Mouse (Mus musculus) limb, embryonic 11.5 days (tissue): ENCODE measurements around the gene Upk3bl. TPM values are rescaled to one million over a fixed set of nuclear protein-coding genes. Genes with fewer than 3 reads are reported as not detected.
A peak's percentile ranks its signal among the peaks of the same experiment; 100 is the strongest.
"Not testable (repeated sequence)": the region's sequence is repeated elsewhere in the genome, so short reads cannot be mapped to it uniquely, and the experiment has no call there.

Source experiments
- ATAC-seq: fragments of 200-750 bp; cut with Nextera tagmentation; 2 replicates; pipeline ENCODE4 v1.8.0; 2017; ENCODE audit warnings: low read depth; ENCODE audit not compliant: insufficient number of reproducible peaks, low FRiP score, low TSS enrichment
- DNase-seq: peaks from one replicate; pipeline ENCODE4 v3.0.0-alpha.2; 2015; ENCODE audit warnings: low spot score
- H3K27ac ChIP-seq: fragments of 300-500 bp; sonication (generic); replicated peaks from 2 replicates; pipeline ENCODE4 v1.5.1; 2014; ENCODE audit warnings: low read depth, mild to moderate bottlenecking, low read length
- H3K27me3 ChIP-seq: fragments of 300-500 bp; sonication (generic); 2 replicates; pipeline ENCODE4 v1.6.1; 2014; ENCODE audit warnings: mild to moderate bottlenecking, low read length, mixed read lengths; ENCODE audit not compliant: control insufficient read depth, insufficient read depth
- H3K36me3 ChIP-seq: fragments of 300-500 bp; sonication (generic); 2 replicates; pipeline ENCODE4 v1.6.1; 2014; ENCODE audit warnings: mild to moderate bottlenecking, low read length, moderate library complexity, mixed read lengths; ENCODE audit not compliant: control insufficient read depth, insufficient read depth
- H3K4me1 ChIP-seq: fragments of 300-500 bp; sonication (generic); 2 replicates; pipeline ENCODE4 v1.6.1; 2014; ENCODE audit warnings: low read length, mixed read lengths; ENCODE audit not compliant: control insufficient read depth, insufficient read depth
- H3K4me2 ChIP-seq: fragments of 300-500 bp; sonication (generic); 2 replicates; pipeline ENCODE4 v1.6.1; 2014; ENCODE audit warnings: low read depth, mild to moderate bottlenecking, moderate library complexity; ENCODE audit not compliant: severe bottlenecking
- H3K4me3 ChIP-seq: fragments of 300-500 bp; sonication (generic); 2 replicates; pipeline ENCODE4 v1.5.1; 2014; ENCODE audit warnings: low read depth, low read length
- H3K9ac ChIP-seq: fragments of 300-500 bp; sonication (generic); 2 replicates; pipeline ENCODE4 v1.6.1; 2014; ENCODE audit warnings: mild to moderate bottlenecking, low read length
- H3K9me3 ChIP-seq: fragments of 300-500 bp; sonication (generic); 2 replicates; pipeline ENCODE4 v1.6.1; 2016; ENCODE audit warnings: low read length; ENCODE audit not compliant: control insufficient read depth
- WGBS: fragments of 180-500 bp; shearing (Covaris S2); extraction: QIAGEN DNeasy Blood & Tissue Kit; methylation state at CpG from one replicate; pipeline ENCODE4 v1.1.7; 2014; 5-methylcytosine and 5-hydroxymethylcytosine counted together
- polyA plus RNA-seq: library from polyadenylated mRNA; unstranded; fragments of >200 nt; fragmentation: Nextera tagmentation; extraction: Ambion mirVana; gene quantifications from 2 replicates; pipeline ENCODE4 v1.2.1, GENCODE M21; 2014

Upk3bl gene
- polyA plus RNA-seq, 1 experiment from 2014 or later = 4.0 TPM

DNA sequence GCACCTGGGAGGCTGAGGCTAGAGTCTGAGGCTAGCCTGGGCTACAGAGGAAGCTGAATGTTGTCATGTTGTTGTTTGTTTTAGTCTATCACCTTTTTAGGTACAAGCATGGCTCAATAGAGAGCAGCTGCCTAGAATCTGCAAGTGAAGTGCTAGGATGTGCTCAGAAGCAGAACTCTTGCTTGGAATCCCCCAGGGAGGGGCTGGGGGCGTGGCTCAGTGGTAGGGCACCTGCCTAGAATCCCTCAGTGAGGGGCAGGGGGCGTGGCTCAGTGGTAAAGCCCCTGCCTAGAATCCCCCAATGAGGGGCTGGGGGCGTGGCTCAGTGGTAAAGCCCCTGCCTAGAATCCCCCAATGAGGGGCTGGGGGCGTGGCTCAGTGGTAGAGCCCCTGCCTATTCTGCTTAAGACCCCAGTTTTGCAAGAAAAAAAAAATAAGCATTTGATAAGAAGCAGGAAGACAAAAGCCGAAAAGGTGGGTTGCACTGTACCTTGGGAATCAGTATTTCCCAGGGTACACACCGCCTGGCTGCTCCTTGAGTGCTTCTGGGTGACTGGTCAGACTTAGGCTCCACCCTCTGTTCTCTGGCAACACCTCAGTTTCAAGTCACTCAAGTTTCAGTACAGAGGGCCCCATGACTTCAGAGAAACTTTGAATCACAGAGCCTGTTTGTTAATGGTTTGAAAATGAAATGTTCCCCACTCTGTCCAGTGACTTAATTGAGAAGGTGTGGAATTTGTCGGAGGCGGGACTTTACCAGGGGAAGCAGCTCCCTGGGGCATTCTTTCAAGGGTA lies 1.2 kb upstream of the Upk3bl start:
- WGBS = 71% methylated on average over 8 of the region's 8 CpGs
- Histone ChIP-seq H3K27me3 (no peaks in the 10 kb centered on the region), H3K4me2 (no peak overlapping the region), H3K36me3 (no peaks in the 10 kb centered on the region), H3K27ac (no peak overlapping the region), H3K4me1 (peaks cover 3% of the 10 kb centered on the region; the same call in 1 of the 2 replicates), H3K9me3 (no peaks in the 10 kb centered on the region), H3K9ac (no peak overlapping the region), H3K4me3 (no peak overlapping the region)
- no peak for ATAC-seq
- DNase-seq = no peak

DNA sequence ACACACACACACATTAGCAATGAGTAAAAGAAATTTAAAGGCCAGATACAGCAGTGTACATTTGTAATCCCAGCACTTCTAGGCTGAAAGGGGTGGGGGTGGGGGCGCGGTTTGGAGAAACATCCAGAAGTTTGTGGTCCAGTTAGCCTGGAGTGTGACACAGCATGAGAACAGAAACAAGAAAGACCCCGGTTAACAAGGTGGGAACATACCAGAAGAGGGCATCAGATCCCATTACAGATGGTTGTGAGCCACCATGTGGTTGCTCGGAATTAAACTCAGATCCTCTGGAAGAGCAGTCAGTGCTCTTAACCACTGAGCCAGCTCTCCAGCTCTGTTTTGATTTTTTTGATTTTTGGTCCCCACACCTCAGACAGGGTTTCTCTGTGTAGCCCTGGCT lies 1.8 kb downstream of the Upk3bl start:
- Histone ChIP-seq H3K36me3 (no peaks in the 10 kb centered on the region), H3K4me3 (no peak overlapping the region), H3K9ac (no peak overlapping the region), H3K27ac (no peak overlapping the region), H3K27me3 (no peaks in the 10 kb centered on the region), H3K9me3 (no peaks in the 10 kb centered on the region), H3K4me2 (no peak overlapping the region), H3K4me1 (peaks cover 3% of the 10 kb centered on the region; the same call in 1 of the 2 replicates)
- no peak for DNase-seq
- 42% methylated on average over 4 of the region's 4 CpGs for WGBS
- no peak for ATAC-seq

DNA sequence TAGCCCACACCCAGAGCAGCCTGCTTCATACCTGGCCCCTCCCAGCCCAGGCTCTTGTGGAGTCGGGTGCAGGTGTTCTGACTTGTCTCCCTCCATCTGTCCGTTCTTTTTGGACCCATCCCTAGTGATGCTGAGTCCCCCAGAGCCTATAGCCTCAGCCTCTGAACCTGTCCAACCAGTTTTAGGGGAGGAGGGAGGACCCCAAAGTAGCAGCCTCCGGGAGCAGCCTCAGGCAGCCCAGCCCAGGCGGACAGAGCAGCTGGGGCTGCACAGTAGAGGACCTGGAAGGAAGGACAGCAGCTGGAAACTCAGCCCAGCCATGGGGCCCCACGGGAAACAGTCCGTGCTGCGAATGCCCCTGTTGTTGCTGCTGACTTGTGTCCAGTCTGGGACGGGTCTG lies 2.8 kb downstream of the Upk3bl start:
- 25% methylated on average over 8 of the region's 8 CpGs for WGBS
- Histone ChIP-seq H3K36me3 (no peaks in the 10 kb centered on the region), H3K4me3 (no peak overlapping the region), H3K27ac (no peak overlapping the region), H3K4me2 (no peak overlapping the region), H3K9ac (peak overlapping the region; percentile 9; the same call in 1 of the 2 replicates), H3K4me1 (no peaks in the 10 kb centered on the region), H3K27me3 (no peaks in the 10 kb centered on the region), H3K9me3 (no peaks in the 10 kb centered on the region)
- DNase-seq (no peak), ATAC-seq (no peak)

DNA sequence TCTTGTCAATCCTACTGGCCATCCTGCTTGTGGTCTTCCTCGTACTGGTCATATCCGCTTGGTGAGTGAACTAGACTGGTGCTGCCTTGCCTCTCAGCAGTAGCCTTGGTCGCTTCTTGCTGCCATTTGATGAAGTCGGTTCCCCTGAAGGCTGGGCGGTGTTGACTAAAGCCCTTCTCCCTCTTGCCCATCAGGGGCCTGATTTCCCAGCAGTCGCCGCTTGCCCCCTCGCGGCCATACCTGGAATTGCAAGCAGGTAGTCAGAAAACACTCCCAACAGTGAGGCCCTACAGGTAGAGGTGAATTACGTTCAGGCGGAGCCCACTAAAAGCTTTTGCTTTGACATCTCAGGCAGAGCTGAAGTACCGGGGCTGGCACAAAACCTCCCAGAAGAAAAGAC lies 7.3 kb downstream of the Upk3bl start:
- Histone ChIP-seq H3K36me3 (no peaks in the 10 kb centered on the region), H3K4me1 (no peaks in the 10 kb centered on the region), H3K4me3 (no peak overlapping the region), H3K27me3 (no peaks in the 10 kb centered on the region), H3K27ac (no peak overlapping the region), H3K9me3 (no peaks in the 10 kb centered on the region), H3K9ac (no peak overlapping the region), H3K4me2 (no peak overlapping the region)
- WGBS = 19% methylated on average over 12 of the region's 12 CpGs
- peak; percentile 90 for DNase-seq
- ATAC-seq = no peak

DNA sequence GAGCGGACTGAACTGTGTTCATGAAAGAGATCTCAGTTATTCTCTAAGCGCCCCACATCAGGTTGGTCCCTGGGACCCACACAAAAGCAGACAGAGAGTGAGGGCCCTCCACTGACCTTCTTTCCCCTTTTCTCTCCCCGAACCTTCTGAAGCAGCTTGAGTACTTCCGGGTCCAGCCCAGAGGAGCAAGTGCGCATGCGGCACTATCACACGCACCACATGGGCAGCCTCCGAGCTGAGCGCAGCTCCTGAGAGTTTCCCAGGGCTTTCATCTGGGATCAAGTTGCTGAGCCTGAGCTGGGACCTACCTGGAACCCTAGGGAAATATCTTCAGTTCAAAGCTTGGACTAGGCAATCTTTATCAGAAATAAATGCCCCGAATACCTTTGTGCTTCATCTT lies 9.6 kb downstream of the Upk3bl start:
- WGBS = 94% methylated on average over 10 of the region's 10 CpGs
- no peak for DNase-seq
- H3K9me3 ChIP-seq = no peaks in the 10 kb centered on the region
- no peaks in the 10 kb centered on the region for H3K36me3 ChIP-seq
- no peak overlapping the region for H3K9ac ChIP-seq
- no peak overlapping the region for H3K4me3 ChIP-seq
- no peak for ATAC-seq
- H3K4me2 ChIP-seq = no peak overlapping the region
- no peaks in the 10 kb centered on the region for H3K4me1 ChIP-seq
- no peaks in the 10 kb centered on the region for H3K27me3 ChIP-seq
- H3K27ac ChIP-seq = no peak overlapping the region

DNA sequence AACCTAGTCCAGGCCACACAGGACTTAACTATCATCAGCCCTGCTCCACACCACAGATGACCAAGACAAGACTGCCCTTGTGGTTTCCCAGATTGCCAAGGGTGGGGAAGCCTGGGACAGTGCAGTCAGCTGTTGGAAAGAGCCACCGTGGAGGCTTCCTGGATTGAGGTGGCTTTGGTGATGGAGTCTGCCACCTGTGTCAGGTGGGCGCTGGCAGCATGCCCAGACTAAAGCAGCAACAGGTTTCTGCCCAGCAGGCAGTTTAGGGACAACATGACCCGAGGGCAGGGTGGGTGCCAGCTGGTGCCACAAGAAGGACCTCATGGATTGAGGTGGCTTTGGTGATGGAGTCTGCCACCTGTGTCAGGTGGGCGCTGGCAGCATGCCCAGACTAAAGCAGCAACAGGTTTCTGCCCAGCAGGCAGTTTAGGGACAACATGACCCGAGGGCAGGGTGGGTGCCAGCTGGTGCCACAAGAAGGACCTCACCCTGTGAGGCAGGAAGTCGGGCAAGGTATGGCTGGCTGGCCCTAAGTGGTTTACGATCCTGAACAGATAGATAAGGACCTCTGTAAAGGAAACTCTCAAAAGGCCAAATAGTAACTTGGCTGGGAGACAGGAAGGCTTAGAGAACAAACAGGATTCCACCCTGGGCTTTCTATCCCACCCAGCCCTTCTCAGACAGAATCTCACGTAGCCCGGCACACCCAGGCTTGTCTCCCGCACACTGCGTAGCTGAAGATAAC lies 12.3 kb downstream of the Upk3bl start:
- not testable (repeated sequence) for H3K9me3 ChIP-seq, H3K4me3 ChIP-seq, DNase-seq, H3K27me3 ChIP-seq, H3K27ac ChIP-seq, H3K4me2 ChIP-seq, H3K9ac ChIP-seq, H3K4me1 ChIP-seq, ATAC-seq, H3K36me3 ChIP-seq
- WGBS = 75% methylated on average over 11 of the region's 11 CpGs

DNA sequence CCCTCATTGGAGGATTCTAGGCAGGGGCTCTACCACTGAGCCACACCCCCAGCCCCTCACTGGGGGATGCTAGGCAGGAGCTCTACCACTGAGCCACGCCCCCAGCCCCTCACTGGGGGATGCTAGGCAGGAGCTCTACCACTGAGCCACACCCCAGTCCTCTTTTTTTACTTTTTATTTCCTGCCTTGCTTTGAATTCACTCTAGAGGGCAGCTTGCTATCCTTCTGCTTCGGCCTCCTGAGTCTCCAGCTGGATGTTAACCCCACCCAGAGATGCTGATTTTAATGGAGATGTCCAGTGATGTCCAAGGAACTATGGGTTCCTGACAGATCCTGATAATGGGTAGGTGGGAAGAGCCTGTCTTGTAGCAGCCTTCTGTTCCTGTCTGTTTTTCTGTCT lies 15.1 kb downstream of the Upk3bl start:
- Histone ChIP-seq H3K4me2 (no peak overlapping the region), H3K9me3 (no peaks in the 10 kb centered on the region), H3K4me1 (no peaks in the 10 kb centered on the region), H3K4me3 (no peak overlapping the region), H3K27me3 (no peaks in the 10 kb centered on the region), H3K9ac (no peak overlapping the region), H3K36me3 (no peaks in the 10 kb centered on the region), H3K27ac (no peak overlapping the region)
- WGBS = 73% methylated on average over 2 of the region's 2 CpGs
- DNase-seq (no peak), ATAC-seq (no peak)

DNA sequence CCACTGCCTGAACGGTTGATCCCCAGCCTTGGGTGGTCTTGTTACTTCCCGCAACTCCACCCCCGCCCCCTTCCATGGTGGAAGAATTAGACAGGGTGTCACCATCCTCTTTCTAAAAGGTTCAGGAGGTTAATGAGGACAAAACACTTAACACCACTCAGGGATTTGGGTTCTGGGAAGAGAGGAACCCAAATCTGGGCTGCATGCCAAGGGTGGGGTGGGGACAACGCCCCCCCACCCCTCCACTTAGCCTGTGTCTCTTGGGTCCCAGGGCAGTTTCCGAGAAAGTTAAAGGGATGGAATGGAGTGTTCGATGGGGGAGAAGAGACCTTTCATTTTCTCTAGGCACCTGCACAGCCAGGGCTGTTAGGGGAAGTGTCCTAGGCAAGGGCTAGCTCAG lies 18.8 kb downstream of the Upk3bl start:
- Histone ChIP-seq H3K4me2 (no peak overlapping the region), H3K4me1 (no peaks in the 10 kb centered on the region), H3K9ac (no peak overlapping the region), H3K27me3 (no peaks in the 10 kb centered on the region), H3K36me3 (no peaks in the 10 kb centered on the region), H3K27ac (no peak overlapping the region), H3K9me3 (no peaks in the 10 kb centered on the region), H3K4me3 (no peak overlapping the region)
- 76% methylated on average over 6 of the region's 6 CpGs for WGBS
- no peak for ATAC-seq
- DNase-seq = no peak
